Mouse (Mus musculus) liver, postnatal 0 days (tissue): Measurements from ENCODE around the gene Mup3. TPM values are rescaled to one million over a fixed set of nuclear protein-coding genes. Genes with fewer than 3 reads are reported as not detected.

Experiments
- polyA plus RNA-seq: library from polyadenylated mRNA; unstranded; fragments of >200 nt; fragmentation: Nextera tagmentation; extraction: Ambion mirVana; gene quantifications from 2 replicates; pipeline ENCODE4 v1.2.1, GENCODE M21; 2015

Gene Mup3
- polyA plus RNA-seq, 1 experiment from 2014 or later: not detected

Other genes starting within 250 kb of the Mup3 start
- 0.23 and 0.60 TPM in 2 replicates for gene Mup20, start 33.2 kb downstream of the Mup3 start, polyA plus RNA-seq
- not detected in 2 replicates for gene Mup21, start 63.5 kb upstream of the Mup3 start, polyA plus RNA-seq
- gene Zfp37, start 143.7 kb upstream of the Mup3 start, polyA plus RNA-seq: 0.25 and 0.31 TPM in 2 replicates
- 8.9 and 9.2 TPM in 2 replicates for gene Slc31a2, start 175.2 kb upstream of the Mup3 start, polyA plus RNA-seq